Mouse (Mus musculus): ENCODE measurements at regions not wholly inside any gene's neighbourhood (a gene's known extent, or its start where the extent isn't known, plus 50 kb on each side); places are given as distances from the start of the nearest gene placed in this dataset.

DNA sequence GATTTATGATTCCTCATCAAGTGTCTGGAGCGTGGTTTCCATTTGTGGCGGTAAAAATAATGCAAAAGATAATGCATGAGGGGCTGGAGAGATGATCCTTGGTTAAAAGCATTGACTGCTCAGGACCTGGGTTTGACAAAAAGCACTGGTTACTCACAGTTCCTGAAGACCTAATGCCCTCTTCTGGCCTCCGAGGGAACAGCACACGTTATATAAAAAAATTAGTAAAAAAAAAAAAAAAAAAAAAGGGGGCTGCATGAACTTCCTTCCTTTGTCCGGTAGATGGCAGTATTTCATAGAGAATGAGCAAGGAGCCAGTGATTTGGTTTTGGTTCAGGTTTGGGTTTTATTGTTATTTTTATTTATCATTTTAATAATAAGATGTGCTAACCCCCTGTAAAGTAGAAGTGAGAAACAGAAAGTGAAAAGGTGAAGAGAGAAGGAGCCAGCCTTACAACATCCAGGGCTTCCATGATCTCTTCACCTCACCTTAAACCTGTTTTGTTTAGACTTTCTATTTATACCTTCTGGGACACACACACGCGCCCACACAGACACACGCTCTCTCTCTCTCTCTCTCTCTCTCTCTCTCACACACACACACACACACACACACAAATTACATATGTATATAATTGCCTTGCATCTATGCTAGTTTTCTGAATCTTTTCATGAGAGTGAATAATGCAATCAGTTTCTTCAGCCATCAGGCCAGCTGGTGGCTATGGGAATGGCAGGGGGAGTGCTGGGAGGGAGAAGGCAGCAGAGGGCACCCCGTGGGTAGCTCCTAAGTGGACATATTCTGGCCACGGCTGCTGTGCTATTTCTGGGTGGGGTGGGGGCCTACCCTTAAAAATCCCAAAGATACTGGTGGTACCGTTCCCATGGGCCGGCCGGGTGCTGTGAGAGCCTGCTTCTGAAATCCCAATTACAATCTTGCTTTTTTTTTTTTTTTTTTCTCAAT is 230.0 kb downstream of the Poteg start:
- TF ChIP-seq CTCF (IDR thresholded peaks at IDR 0.05; ENCODE audit: low read depth): peak; percentile 76
- Histone ChIP-seq H3K9ac (0 out of 2 replicates have a peak overlapping the region, but pooled peaks have one; percentile 25), H3K4me1 (ENCODE audit: insufficient read depth) (no peaks in the 10 kb centered on the region), H3K4me2 (ENCODE audit: low read depth) (no peak overlapping the region), H3K27ac (ENCODE audit: low read depth, low read length) (no peak overlapping the region), H3K4me3 (ENCODE audit: low read depth, low read length) (no peak overlapping the region), H3K36me3 (ENCODE audit: insufficient read depth) (no peaks in the 10 kb centered on the region), H3K9me3 (ENCODE audit: low read length) (no peaks in the 10 kb centered on the region), H3K27me3 (ENCODE audit: insufficient read depth, low read length) (no peaks in the 10 kb centered on the region)
- DNase-seq (peak; percentile 81), ATAC-seq (peak; percentile 50)
- 31% methylated on average over 13 of the region's 13 CpGs for WGBS

- no peak overlapping the region for H3K9ac ChIP-seq
- peak; percentile 87 for DNase-seq
- no peak overlapping the region for H3K27ac ChIP-seq (ENCODE audit: low read depth, low read length)
- H3K9me3 ChIP-seq (ENCODE audit: low read length): no peaks in the 10 kb centered on the region
- H3K36me3 ChIP-seq (ENCODE audit: insufficient read depth): no peaks in the 10 kb centered on the region
- WGBS: 2% methylated on average over 2 of the region's 2 CpGs
- H3K4me2 ChIP-seq (ENCODE audit: low read depth): no peak overlapping the region
- TF ChIP-seq CTCF (IDR thresholded peaks at IDR 0.05; ENCODE audit: low read depth): peak; percentile 84
- H3K4me3 ChIP-seq (ENCODE audit: low read depth, low read length): no peak overlapping the region
- peak; percentile 93 for ATAC-seq
- H3K4me1 ChIP-seq (ENCODE audit: insufficient read depth): no peaks in the 10 kb centered on the region
- no peaks in the 10 kb centered on the region for H3K27me3 ChIP-seq (ENCODE audit: insufficient read depth, low read length)
Observed at GRCm38 (mm10) chr8:27679164-27679563, 231.7 kb downstream of the Poteg start.

DNA sequence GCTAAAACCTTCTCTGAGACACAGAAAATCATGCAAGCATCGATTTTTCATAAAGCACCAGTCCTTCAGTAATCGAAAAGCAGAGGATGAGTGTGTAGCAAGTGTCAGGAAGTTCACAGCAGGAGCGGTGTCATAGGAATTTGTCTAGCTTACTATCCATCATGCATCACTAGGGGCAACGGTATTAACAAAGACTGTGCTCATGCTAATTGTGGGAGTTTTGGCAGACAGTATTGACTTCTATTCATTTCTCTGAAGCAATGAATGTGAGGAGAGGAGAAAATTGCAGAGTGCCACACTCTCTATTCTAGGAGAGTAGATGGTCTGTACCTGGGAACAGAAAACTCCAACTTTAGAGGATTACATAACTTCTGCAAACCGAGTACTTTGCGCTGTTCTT is 274.5 kb downstream of the Poteg start:
- H3K27ac ChIP-seq (ENCODE audit: low read depth, low read length): no peak overlapping the region
- no peaks in the 10 kb centered on the region for H3K9me3 ChIP-seq (ENCODE audit: low read length)
- ATAC-seq: peak; percentile 55; the same call in 1 of the 2 replicates
- H3K4me1 ChIP-seq (ENCODE audit: insufficient read depth): no peaks in the 10 kb centered on the region
- no peak for TF ChIP-seq CTCF (IDR thresholded peaks at IDR 0.05; ENCODE audit: low read depth)
- no peaks in the 10 kb centered on the region for H3K27me3 ChIP-seq (ENCODE audit: insufficient read depth, low read length)
- WGBS: 36% methylated on average over 6 of the region's 6 CpGs
- DNase-seq: peak; percentile 1
- H3K4me3 ChIP-seq (ENCODE audit: low read depth, low read length): no peak overlapping the region
- H3K36me3 ChIP-seq (ENCODE audit: insufficient read depth): no peaks in the 10 kb centered on the region
- no peak overlapping the region for H3K9ac ChIP-seq
- no peak overlapping the region for H3K4me2 ChIP-seq (ENCODE audit: low read depth)

DNA sequence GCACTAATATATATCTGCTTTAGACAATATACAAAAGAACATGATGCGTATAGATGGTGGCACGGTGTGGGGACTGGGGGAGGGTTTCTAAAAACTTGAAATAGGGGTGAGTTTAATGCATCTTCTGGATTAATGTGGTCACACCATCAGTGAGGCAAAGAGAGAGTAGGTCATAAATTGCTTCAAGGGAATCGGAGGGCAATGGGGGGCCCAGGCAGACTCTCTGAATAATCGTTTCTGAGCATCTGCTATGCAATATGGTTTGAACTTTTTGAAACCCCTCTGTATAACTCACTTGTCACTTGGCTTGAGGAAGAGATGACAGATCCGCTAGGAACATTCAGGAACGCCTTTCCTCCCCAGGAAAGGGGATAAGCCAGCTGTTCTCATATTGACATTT is 322.8 kb downstream of the Poteg start:
- ATAC-seq (no peak), DNase-seq (no peak)
- no peak for TF ChIP-seq CTCF (IDR thresholded peaks at IDR 0.05; ENCODE audit: low read depth)
- no peaks in the 10 kb centered on the region for H3K36me3 ChIP-seq (ENCODE audit: insufficient read depth)
- H3K4me2 ChIP-seq (ENCODE audit: low read depth): no peak overlapping the region
- H3K9me3 ChIP-seq (ENCODE audit: low read length): no peaks in the 10 kb centered on the region
- no peak overlapping the region for H3K4me3 ChIP-seq (ENCODE audit: low read depth, low read length)
- no peaks in the 10 kb centered on the region for H3K4me1 ChIP-seq (ENCODE audit: insufficient read depth)
- H3K27me3 ChIP-seq (ENCODE audit: insufficient read depth, low read length): no peaks in the 10 kb centered on the region
- no peak overlapping the region for H3K9ac ChIP-seq
- H3K27ac ChIP-seq (ENCODE audit: low read depth, low read length): no peak overlapping the region
- WGBS: 64% methylated on average over 6 of the region's 6 CpGs

- Histone ChIP-seq H3K9ac (no peak overlapping the region), H3K27ac (ENCODE audit: low read depth, low read length) (no peak overlapping the region), H3K4me1 (ENCODE audit: insufficient read depth) (no peaks in the 10 kb centered on the region), H3K36me3 (ENCODE audit: insufficient read depth) (no peaks in the 10 kb centered on the region), H3K27me3 (ENCODE audit: insufficient read depth, low read length) (no peaks in the 10 kb centered on the region), H3K9me3 (ENCODE audit: low read length) (no peaks in the 10 kb centered on the region), H3K4me2 (ENCODE audit: low read depth) (no peak overlapping the region), H3K4me3 (ENCODE audit: low read depth, low read length) (no peak overlapping the region)
- ATAC-seq (no peak), DNase-seq (no peak)
- WGBS: 43% methylated on average over 8 of the region's 8 CpGs
- no peak for TF ChIP-seq CTCF (IDR thresholded peaks at IDR 0.05; ENCODE audit: low read depth)
Observed at GRCm38 (mm10) chr8:27770803-27771202, 323.3 kb downstream of the Poteg start.

GRCm38 (mm10) chr8:27771250-27771649 is 323.8 kb downstream of the Poteg start:
- H3K4me2 ChIP-seq (ENCODE audit: low read depth): no peak overlapping the region
- no peak overlapping the region for H3K27ac ChIP-seq (ENCODE audit: low read depth, low read length)
- H3K9ac ChIP-seq: no peak overlapping the region
- DNase-seq (no peak), ATAC-seq (no peak)
- H3K9me3 ChIP-seq (ENCODE audit: low read length): no peaks in the 10 kb centered on the region
- H3K4me3 ChIP-seq (ENCODE audit: low read depth, low read length): no peak overlapping the region
- TF ChIP-seq CTCF (IDR thresholded peaks at IDR 0.05; ENCODE audit: low read depth): no peak
- H3K4me1 ChIP-seq (ENCODE audit: insufficient read depth): no peaks in the 10 kb centered on the region
- H3K36me3 ChIP-seq (ENCODE audit: insufficient read depth): no peaks in the 10 kb centered on the region
- no peaks in the 10 kb centered on the region for H3K27me3 ChIP-seq (ENCODE audit: insufficient read depth, low read length)

GRCm38 (mm10) chr8:27778982-27779381 is 331.5 kb downstream of the Poteg start:
- Histone ChIP-seq H3K27ac (ENCODE audit: low read depth, low read length) (no peak overlapping the region), H3K4me1 (ENCODE audit: insufficient read depth) (no peaks in the 10 kb centered on the region), H3K36me3 (ENCODE audit: insufficient read depth) (no peaks in the 10 kb centered on the region), H3K4me2 (ENCODE audit: low read depth) (no peak overlapping the region), H3K9ac (no peak overlapping the region), H3K4me3 (ENCODE audit: low read depth, low read length) (no peak overlapping the region), H3K9me3 (ENCODE audit: low read length) (no peaks in the 10 kb centered on the region), H3K27me3 (ENCODE audit: insufficient read depth, low read length) (no peaks in the 10 kb centered on the region)
- no peak for TF ChIP-seq CTCF (IDR thresholded peaks at IDR 0.05; ENCODE audit: low read depth)
- ATAC-seq (no peak), DNase-seq (no peak)
- WGBS: 76% methylated on average over 3 of the region's 3 CpGs
